8 mouse cellular contexts compared by ENCODE assay signal in genomic region chr9:119580668-119581067, GRCm38 (mm10). TPM values are rescaled to one million over a fixed set of nuclear protein-coding genes. Genes with fewer than 3 reads are reported as not detected.
DNase-seq lines count a peak whose midpoint lies in the region; ATAC-seq lines count a peak whose summit lies in the region.

No protein-coding gene starts in this region.

- no peak overlapping the region for H3K27ac ChIP-seq in hindbrain, embryonic 15.5 days (replicated peaks)

- H3K9ac ChIP-seq in hindbrain, embryonic 15.5 days, result no peak overlapping the region

- no peaks in the 10 kb centered on the region for H3K36me3 ChIP-seq in hindbrain, embryonic 15.5 days

- H3K4me2 ChIP-seq in hindbrain, embryonic 15.5 days, result no peak overlapping the region

- no peak overlapping the region for H3K4me3 ChIP-seq in hindbrain, embryonic 15.5 days

- 1% methylated on average over 6 of the region's 6 CpGs for WGBS in hindbrain, embryonic 15.5 days

- peaks cover 12% of the 10 kb centered on the region for H3K4me1 ChIP-seq in hindbrain, embryonic 15.5 days (replicated peaks)

- peak; percentile 60; the same call in 1 of the 2 replicates for ATAC-seq in hindbrain, embryonic 15.5 days (ENCODE audit: low FRiP score, low read depth)
- peak; percentile 87 for ATAC-seq in megakaryocyte, adult 5-6 weeks (ENCODE audit: poor library complexity, severe bottlenecking)

- DNase-seq in R1 (ENCODE audit: low read depth, low spot score), result peak; percentile 82
- DNase-seq in cerebellum, adult 8-10 months, result peak; percentile 59
- DNase-seq in frontal cortex, postnatal 25 days (ENCODE audit: low spot score in 2 of 2), result peak; percentile 61 to 71
- peak; percentile 72 to 75 for DNase-seq in layer of hippocampus, postnatal 36 days
- DNase-seq in right cerebral cortex, adult 2 months (ENCODE audit: low spot score in 2 of 2), result peak; percentile 81 to 84
- peak; percentile 55 to 71 for DNase-seq in urinary bladder, postnatal 36 days (ENCODE audit: low spot score in 2 of 2)

- H3K27me3 ChIP-seq in hindbrain, embryonic 15.5 days, result peaks cover 63% of the 10 kb centered on the region

- no peaks in the 10 kb centered on the region for H3K9me3 ChIP-seq in hindbrain, embryonic 15.5 days

RNA-seq across cellular contexts. Expression of gene Scn5a, which starts 1.9 kb away (rescaled TPM):
- polyA plus RNA-seq in hindbrain, embryonic 15.5 days (2015; fragmentation: Nextera tagmentation; extraction: Ambion mirVana), result 0.31 and 0.42 TPM in 2 replicates
- total RNA-seq in layer of hippocampus, postnatal 36 days (2021), result 1 to 10 TPM in 1 of 2 experiments, under 1 TPM in 1; 0.91 to 1.2 TPM
- total RNA-seq in megakaryocyte, adult 5-6 weeks (2015), result not detected in 2 replicates
- total RNA-seq in megakaryocyte, adult 5-6 weeks (2017), result not detected in 2 replicates
